Mouse (Mus musculus) liver, embryonic 13.5 days (tissue): ENCODE measurements at regions not wholly inside any gene's neighbourhood (a gene's known extent, or its start where the extent isn't known, plus 50 kb on each side); places are given as distances from the start of the nearest gene placed in this dataset. TPM values are rescaled to one million over a fixed set of nuclear protein-coding genes. Genes with fewer than 3 reads are reported as not detected.
A peak's percentile ranks its signal among the peaks of the same experiment; 100 is the strongest.

Source experiments
- ATAC-seq: fragments of 200-750 bp; cut with Nextera tagmentation; 2 replicates; pipeline ENCODE4 v1.8.0; 2017; ENCODE audit warnings: low read depth, mild to moderate bottlenecking, moderate number of reproducible peaks, moderate library complexity
- DNase-seq: peaks from one replicate; pipeline ENCODE4 v3.0.0; 2022
- H3K27ac ChIP-seq: fragments of 300-500 bp; sonication (generic); 2 replicates; pipeline ENCODE4 v1.5.1; 2015; ENCODE audit warnings: moderate library complexity, mild to moderate bottlenecking, inconsistent platforms
- H3K27me3 ChIP-seq: fragments of 300-500 bp; sonication (generic); 2 replicates; pipeline ENCODE4 v1.6.1; 2015; ENCODE audit warnings: mild to moderate bottlenecking, inconsistent platforms
- H3K36me3 ChIP-seq: fragments of 300-500 bp; sonication (generic); 2 replicates; pipeline ENCODE4 v1.6.1; 2015; ENCODE audit warnings: mild to moderate bottlenecking, inconsistent platforms
- H3K4me1 ChIP-seq: fragments of 300-500 bp; sonication (generic); replicated peaks from 2 replicates; pipeline ENCODE4 v1.6.1; 2015; ENCODE audit warnings: inconsistent platforms
- H3K4me2 ChIP-seq: fragments of 300-500 bp; sonication (generic); 2 replicates; pipeline ENCODE4 v1.6.1; 2015; ENCODE audit warnings: inconsistent platforms, mild to moderate bottlenecking, moderate library complexity
- H3K4me3 ChIP-seq: fragments of 300-500 bp; sonication (generic); replicated peaks from 2 replicates; pipeline ENCODE4 v1.5.1; 2015; ENCODE audit warnings: mild to moderate bottlenecking, inconsistent platforms
- H3K9ac ChIP-seq: fragments of 300-500 bp; sonication (generic); 2 replicates; pipeline ENCODE4 v1.6.1; 2015; ENCODE audit warnings: mild to moderate bottlenecking, inconsistent platforms
- H3K9me3 ChIP-seq: fragments of 300-500 bp; sonication (generic); replicated peaks from 2 replicates; pipeline ENCODE4 v1.6.1; 2016; ENCODE audit warnings: inconsistent platforms
- WGBS: fragments of 180-500 bp; shearing (Covaris S2); methylation state at CpG from one replicate; pipeline ENCODE4 v1.1.7; 2015; ENCODE audit not compliant: insufficient replicate concordance; 5-methylcytosine and 5-hydroxymethylcytosine counted together
- microRNA-seq: library from miRNA; unstranded; fragments of <30 nt; microRNA quantifications from one replicate; pipeline ENCODE4, GENCODE M21; 2016

DNA sequence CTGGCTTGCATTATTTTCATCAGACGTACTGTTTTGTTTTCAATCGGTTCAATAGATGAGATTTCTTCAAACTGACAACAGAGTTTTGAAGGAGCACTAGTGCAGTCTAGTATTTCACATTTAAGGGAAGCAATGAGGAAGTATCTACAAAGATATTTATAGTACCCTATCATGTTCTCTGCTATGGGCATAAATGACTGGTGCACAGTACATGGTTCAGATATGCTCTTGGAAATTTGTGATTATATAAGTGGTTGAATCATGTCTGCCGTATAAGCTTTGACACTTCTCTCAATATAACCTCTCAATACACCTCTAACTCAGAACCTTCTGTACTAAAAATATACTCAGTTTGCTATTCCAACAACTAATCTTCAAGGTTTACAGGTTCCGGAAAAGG lies 1390.7 kb downstream of the Zpld1 start:
- Histone ChIP-seq H3K9ac (no peak overlapping the region), H3K27me3 (no peaks in the 10 kb centered on the region), H3K4me3 (no peak overlapping the region), H3K9me3 (no peaks in the 10 kb centered on the region), H3K4me2 (no peak overlapping the region), H3K27ac (no peak overlapping the region), H3K4me1 (no peaks in the 10 kb centered on the region), H3K36me3 (no peaks in the 10 kb centered on the region)
- ATAC-seq = no peak
- 76% methylated on average over 4 of the region's 4 CpGs for WGBS
- no peak for DNase-seq

DNA sequence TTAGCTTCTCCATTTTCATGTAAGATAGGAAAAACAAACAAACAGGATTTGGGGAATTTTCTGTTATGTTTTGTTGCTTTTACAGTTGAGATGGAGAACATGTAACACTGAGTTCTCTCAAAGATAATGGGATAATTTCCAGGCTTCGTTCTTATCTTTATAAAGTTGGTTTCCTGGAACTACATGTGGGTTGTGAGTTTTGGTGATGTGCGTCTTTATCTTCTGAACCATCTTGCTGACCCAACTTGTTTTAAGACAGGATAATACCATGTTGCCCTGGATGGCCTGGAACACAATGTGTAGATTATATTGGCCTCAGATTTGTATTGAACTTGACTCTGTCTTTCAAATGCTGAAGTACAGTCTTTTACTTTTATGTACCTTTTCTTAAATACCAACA lies 1394.0 kb downstream of the Zpld1 start:
- Histone ChIP-seq H3K9ac (no peak overlapping the region), H3K9me3 (no peaks in the 10 kb centered on the region), H3K4me3 (no peak overlapping the region), H3K36me3 (no peaks in the 10 kb centered on the region), H3K4me2 (no peak overlapping the region), H3K27me3 (no peaks in the 10 kb centered on the region), H3K27ac (no peak overlapping the region), H3K4me1 (no peaks in the 10 kb centered on the region)
- 23% methylated on average over 2 of the region's 2 CpGs for WGBS
- peak; percentile 18 for DNase-seq
- ATAC-seq = peak; percentile 77

DNA sequence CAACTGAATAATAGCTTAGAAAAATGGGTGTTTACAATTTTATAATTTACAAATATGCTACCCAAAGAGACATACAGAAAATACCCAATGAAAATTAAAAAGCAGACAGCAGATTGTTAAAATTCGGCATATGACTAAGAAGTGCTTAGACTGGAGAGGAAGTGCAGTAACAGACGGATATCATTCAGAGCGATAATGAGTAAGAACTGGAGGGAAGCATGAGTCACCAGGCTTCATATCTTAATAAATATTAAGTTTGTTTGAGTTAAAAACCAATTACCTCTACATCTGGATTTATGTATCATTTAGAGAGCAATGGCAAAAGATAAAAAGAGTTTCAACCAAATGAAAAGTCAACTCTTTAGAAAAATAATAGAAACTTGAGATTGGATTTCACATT lies 1413.5 kb upstream of the Alcam start:
- no peaks in the 10 kb centered on the region for H3K4me1 ChIP-seq
- DNase-seq = no peak
- no peak overlapping the region for H3K27ac ChIP-seq
- WGBS = 67% methylated on average over 3 of the region's 3 CpGs
- no peaks in the 10 kb centered on the region for H3K9me3 ChIP-seq
- no peak overlapping the region for H3K4me2 ChIP-seq
- ATAC-seq = no peak
- H3K9ac ChIP-seq = no peak overlapping the region
- no peaks in the 10 kb centered on the region for H3K36me3 ChIP-seq
- H3K4me3 ChIP-seq = no peak overlapping the region
- no peaks in the 10 kb centered on the region for H3K27me3 ChIP-seq

DNA sequence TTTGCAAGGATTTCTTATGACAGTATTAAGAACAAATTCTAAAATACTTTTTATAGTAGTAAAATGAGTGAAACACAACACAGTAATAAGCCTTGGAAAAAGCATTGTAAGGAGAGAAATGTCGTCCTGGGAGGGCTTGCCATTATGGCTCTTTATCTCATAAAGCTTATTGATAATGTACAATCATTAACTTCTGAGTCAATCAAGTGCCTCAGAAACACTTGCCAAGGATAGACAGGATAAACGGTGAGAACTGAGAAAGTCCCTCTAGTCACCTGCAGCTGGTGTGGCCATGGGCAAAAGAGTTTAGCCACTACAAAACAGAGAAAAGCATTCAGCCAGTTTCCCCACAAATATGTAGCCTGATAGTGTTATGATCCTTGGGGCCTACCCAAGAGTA lies 1386.8 kb upstream of the Alcam start:
- Histone ChIP-seq H3K27me3 (no peaks in the 10 kb centered on the region), H3K27ac (no peak overlapping the region), H3K9me3 (no peaks in the 10 kb centered on the region), H3K4me1 (no peaks in the 10 kb centered on the region), H3K9ac (no peak overlapping the region), H3K4me3 (no peak overlapping the region), H3K36me3 (no peaks in the 10 kb centered on the region), H3K4me2 (no peak overlapping the region)
- 60% methylated on average over 2 of the region's 2 CpGs for WGBS
- ATAC-seq (no peak), DNase-seq (no peak)

Small RNAs in the stretch of these regions (microRNA-seq; reads per million reads assigned to microRNA genes)
- not detected for gene Gm25041
